Mouse (Mus musculus) cerebellum, postnatal 25 days (tissue): ENCODE measurements around the gene Gm4792.
A peak's percentile ranks its signal among the peaks of the same experiment; 100 is the strongest.

Experiments used
- DNase-seq, 2 experiments: peaks; one replicate each; pipeline ENCODE4 v3.0.0; 2021; ENCODE audit warnings: mixed read lengths in 2 of 2

Gene Gm4792

DNA sequence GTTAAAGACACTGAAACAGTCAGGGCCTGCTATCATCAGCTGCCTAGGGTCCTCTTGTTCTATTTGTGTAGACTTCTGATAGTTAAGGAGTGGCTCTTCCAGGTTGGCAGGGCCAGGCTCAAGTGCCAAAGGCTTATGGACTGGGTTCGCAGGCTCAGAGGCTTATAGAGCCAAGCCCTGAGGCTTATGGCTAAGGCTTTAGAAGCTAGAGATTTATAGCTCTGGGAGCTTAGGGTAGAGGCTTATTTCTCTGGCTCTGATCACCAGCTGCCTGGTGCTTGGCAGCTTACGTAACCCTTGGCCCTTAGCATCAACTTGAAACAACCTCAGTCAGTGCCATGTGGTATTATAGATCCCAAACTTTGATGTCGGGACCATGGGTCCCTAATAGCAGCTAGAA is at the start of gene Gm4792:
TSS of gene Gm4792 (minus strand) at position 233 of the 400 bp plus-strand sequence.
- DNase-seq = no peak

DNA sequence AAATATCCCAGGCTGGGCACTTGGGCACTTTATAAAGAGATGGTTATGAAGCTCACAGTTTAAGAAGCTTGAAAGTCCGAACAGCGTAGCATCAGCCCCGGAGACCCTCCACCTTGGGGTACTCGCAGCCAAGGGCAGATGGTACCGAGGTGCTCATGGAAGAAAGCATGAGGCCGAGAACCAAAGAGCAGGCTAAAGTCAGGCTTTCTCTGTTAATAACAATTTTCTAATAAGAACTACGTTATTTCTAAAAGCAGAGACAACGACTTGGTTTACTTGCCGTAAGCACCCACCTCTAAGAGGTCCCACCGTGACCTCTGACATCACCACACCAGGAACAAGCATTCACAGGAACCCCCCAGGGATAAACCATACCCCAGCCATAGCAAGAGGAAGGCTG is 49.5 kb upstream of the Gm4792 start:
- DNase-seq = no peak

DNA sequence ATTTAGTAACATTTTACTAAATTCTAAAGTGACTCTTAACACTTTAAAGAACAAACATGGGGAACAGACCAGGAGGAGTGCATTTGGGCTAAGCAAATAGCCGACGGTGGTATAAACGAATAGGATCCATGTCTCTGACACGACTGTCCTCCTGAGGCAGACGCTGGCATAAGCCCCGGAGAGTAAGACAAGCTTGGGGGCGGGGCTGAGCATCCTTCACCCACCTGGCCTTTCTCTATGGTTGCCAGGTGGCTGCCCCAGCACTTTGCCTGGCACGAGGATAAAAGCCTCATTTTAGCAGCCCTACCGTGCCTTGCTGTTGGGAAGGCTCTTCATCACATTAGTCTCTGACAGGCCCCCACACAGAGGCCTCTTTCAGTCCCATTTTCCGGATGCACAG is 48.8 kb upstream of the Gm4792 start:
- DNase-seq = peak; percentile 23 to 55

DNA sequence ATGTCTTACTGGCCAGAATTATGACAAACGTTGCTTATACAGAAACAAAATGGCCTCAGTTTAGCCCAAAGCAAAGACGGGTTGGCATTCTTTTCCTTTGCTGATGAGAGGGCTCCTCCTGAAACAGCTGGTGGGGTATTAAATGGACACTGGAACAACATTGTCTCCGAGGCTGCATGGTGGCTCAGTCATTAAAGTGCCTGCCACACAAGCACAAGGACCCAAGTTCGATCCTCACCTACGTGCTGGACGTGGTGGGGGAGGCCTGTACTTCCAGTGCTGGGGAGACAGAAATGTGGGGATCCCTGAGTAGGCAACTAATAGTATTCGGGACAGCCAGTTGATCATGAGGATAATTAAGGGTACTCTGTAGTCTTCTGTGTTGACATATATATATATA is 48.1 kb upstream of the Gm4792 start:
- no peak for DNase-seq

DNA sequence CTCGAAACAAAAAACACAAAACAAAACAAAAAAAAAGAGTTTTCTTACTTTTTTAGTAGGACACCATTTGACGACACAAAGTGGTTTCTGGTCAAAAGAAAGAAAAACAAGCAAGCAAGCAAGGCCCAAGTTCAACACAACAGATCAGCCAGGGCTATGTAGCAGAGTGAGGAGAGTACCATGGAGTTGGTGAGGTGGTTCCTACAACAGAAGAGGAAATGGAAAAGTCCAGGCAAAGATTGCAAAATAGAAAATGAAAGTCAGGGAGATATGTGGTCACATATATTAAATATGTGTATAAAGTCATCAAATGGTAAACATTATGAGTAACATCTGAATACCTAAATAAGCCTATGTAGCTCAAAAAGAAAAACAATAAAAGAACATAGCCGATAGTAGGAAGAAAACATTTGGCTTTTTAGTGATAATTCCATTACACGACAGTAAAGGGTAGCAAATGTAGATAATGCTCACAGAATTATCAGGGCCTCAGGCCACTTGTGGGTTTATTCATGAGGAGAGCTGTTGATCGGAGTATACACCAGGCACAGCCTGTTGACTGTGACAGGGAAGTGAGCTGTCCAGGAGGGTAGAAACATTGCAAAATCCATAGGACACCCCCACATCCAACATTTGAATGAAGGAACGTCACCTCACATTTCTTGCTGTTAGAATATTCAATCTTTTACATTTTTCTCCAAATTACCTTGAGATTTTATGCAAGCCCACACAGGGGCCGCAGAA is 47.2 kb upstream of the Gm4792 start:
- DNase-seq = no peak

DNA sequence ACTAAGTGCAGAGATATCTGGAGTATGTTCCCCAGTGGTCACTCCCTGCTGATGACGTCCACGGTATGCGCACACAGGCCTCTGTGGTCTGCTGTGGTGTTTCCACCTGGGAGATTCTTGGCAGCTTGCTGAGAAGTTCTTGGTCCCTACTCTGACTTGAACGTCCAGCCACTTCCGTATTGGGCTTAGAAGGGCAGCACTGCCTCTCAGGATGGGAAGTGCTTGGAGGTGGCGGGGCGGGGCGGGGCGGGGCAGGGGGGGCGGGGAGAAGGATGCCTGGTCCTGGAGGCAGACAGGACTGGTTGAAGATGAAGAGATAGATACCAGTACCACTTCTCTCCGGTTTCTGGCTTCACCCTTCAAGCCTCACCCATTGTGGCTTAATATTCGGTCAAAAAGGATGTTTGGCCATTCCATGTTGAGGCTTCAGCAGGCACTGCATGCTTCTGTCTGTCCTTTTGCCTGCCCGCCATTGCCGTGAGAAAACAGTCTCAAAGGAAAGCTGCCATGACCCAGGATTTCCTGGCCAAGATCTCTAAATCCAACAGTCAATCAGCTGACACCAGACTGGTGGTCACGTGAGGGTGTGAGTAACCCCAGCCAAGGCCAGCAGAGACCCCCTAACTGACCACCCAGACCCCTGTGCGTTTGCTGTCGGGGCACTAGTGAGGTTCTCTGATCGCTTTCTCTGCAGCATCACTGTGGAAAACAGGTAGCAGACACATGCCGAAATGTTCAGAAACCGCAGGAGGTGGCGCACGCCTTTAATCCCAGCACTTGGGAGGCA is 46.3 kb upstream of the Gm4792 start:
- no peak for DNase-seq

DNA sequence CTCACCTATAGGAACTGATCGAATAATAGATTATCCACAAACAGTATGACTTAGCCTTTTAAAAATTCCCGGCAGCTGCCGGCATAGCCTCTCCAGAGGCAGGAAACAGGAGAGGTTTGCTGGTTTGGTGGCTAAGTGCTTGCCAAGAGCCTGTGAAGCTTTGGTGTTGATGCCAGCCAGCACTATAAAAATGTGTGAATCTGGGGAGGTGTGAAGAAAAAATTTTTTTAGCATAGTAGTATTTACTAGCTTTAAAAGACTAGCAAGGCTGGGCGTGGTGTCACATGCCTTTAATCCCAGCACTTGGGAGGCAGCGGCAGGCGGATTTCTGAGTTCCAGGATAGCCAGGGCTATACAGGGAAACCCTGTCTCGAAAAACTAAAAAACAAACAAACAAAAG is 45.1 kb upstream of the Gm4792 start:
- DNase-seq = no peak

DNA sequence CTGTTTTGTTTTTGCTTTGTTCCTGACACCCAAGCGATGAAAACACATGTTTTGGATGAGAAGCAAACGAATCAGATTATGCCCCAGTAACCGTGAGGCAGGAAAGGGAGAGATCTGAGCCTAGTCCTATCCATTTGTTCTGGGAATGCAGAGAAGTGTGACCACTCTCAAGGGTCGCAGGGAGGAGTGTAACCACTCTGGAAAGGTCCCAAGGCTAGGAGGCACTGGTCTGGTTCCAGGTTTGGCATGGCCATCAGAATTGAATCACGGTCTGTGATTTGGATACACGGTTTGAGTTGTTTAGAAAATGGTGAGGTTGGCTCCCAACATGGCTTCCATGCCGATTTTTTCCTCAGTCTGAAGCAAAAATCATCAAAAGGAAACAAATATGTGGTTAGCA is 43.8 kb upstream of the Gm4792 start:
- DNase-seq = no peak

DNA sequence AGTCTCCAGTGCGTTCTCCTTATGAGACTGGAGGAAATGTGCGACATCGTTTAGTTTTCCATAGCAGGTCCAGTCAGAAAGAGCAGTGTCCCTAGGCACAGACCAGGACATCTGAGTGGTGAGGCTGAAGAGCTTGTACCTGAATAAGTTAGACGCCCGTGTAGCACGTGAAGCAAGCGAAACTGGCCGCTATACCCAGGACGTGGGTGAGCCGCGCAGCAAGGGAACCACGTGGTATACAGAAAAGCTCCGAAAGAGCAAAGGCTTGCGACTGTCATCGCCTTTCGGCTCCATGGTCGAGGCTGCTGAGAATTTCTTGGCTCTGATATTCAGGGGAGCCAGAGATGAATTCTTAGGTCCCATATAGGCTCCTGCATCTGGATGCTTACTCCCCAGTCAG is 43.0 kb upstream of the Gm4792 start:
- DNase-seq = no peak

DNA sequence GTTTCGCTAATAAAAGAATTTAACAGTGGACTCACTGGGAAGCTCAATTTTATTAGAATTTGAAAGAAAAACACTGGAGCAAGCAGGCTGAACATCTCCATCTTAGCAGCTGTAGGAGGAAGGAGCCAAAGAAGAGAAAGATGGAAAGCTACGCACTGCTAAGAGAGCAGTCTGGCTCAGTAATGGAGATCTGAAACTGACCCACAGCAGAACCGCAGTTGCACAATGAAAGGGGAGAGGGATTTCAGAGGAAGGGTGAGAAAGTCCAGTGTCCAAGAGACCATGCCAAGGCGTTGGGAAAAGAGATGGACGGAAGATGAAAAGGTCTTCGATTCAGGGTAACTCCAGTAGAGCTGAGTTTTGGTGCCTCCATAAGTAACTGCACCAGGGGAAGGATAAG is 37.6 kb upstream of the Gm4792 start:
- DNase-seq = no peak

DNA sequence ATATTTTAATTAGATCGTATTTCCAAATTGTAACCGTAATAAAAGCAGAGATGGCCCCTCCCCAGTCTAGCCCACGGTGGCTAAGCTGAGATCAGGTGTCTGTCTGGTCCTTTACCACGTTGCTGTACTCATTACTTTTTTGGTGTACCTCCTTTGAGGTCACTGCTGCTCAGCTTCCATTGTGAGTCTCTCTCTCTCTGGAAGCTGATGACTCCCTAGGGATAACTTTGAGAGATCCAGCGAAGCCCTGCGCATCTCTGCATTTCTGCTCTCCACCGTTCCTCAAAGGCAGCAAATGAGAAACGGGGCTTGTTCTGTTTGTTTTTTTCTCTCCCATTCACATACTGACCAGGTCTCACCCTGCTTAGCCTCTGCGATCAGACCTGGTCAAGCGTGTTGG is 36.5 kb upstream of the Gm4792 start:
- no peak for DNase-seq

DNA sequence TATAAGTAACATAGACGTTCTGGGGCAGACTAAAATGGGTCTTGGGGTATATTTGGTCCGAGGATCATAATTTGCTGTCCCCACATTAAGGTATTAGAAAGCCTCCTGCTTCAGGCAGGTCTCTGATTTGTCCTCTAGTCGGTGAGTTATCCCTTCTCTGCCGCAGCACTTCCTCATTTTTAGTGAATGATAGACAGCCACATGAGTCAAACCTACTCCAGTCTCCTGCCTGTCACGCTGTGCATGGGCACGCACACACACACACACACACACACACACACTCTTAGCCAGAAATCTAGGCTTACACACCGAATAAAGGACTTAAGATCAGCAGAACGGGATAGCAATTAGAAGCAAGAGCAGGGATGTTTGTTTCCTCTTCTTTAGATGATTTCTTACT is 34.8 kb upstream of the Gm4792 start:
- no peak for DNase-seq

DNA sequence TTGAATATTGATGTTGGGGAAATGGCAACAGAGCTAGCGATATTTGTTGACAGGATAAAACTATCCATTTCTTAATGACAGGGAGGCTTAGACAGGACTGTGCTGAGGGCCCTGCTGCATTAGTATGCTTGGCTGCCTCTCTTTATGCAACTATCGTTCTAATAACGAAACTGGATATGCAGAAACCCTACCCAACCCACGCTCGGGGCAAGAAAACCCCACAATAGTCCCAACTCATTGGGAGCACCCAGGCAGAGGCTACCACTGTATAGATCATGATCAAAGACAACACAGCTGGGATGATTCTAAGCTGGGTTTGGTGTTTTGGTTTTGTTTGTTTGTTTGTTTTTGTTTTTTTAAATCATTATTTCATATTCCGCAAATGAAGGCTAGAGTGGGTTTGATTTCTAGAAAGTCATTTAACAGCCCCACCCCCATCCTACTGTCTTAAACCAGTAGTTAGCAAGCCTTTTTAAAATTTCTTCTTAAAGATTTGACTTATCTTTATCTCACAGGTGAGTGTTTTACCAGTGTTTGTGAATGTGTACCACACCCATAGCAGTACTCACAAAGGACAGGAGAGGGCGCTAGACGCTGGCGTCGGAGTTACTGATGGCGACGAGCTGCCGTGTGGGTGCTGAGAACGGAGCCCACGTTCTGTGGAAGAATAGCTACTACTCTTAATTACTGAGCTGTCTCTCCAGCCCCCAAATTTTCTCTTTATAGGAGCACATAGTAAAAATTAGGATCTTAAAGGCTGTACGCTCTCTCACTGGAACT is 34.0 kb upstream of the Gm4792 start:
- DNase-seq = no peak

DNA sequence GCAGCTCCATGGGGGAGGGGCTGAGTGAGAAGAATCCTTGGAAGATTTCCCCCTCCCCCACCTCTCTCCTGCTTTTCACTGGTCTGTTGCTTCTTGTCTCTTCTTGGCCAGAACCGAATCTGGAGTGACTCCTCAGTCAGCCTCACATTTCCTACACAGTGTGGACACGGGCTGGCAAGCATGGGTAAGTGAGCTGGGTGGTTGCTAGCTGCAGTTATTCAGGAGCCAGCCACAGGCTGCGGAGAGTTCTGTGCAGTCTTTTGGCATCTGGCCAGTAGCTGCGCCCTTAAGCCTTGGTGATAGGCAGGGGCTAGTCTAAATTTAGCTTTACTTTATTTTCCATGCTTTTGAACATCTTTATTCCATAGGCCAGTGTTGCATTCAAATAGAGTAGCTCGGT is 31.5 kb upstream of the Gm4792 start:
- peak in 1 of 2 experiments; percentile 44 for DNase-seq

DNA sequence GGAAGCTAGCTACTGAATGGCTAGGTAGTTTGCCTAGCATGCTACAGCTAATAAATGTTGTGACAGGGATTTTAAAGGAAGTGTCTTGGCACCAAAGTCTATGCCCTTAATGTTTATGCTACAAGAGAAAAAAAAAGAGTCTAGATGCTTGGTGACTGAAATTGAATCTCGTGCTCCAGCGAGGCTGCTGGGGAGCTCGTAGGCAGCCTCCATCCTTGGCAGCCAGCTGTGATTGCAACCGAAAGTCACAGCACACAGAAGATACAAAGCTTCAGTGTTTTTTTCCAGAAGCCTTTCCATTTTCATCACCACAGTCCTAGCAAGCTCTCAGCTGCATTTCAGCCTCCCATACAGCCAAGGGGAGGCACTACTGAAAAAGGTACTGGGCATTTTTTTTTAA is 20.1 kb upstream of the Gm4792 start:
- DNase-seq = no peak

DNA sequence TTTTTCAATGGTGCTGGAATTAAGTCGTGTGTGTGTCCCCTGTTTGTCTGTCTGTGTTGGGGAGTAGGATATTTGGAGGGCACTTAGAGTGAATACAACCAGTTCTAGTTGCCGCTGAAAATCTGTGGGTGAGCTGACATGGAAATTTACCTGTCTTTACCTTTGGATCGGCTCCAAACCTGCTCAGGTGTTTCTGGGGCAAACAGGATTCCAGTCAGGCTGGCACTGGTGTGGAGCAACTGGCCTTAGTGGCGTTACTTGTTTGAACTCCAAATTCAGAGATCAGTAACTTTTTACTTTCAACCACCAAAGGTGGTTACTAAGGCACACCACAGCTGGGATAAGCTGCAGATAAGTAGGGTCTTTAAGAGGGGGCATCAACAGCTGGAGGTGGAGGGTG is 14.6 kb upstream of the Gm4792 start:
- DNase-seq = no peak

DNA sequence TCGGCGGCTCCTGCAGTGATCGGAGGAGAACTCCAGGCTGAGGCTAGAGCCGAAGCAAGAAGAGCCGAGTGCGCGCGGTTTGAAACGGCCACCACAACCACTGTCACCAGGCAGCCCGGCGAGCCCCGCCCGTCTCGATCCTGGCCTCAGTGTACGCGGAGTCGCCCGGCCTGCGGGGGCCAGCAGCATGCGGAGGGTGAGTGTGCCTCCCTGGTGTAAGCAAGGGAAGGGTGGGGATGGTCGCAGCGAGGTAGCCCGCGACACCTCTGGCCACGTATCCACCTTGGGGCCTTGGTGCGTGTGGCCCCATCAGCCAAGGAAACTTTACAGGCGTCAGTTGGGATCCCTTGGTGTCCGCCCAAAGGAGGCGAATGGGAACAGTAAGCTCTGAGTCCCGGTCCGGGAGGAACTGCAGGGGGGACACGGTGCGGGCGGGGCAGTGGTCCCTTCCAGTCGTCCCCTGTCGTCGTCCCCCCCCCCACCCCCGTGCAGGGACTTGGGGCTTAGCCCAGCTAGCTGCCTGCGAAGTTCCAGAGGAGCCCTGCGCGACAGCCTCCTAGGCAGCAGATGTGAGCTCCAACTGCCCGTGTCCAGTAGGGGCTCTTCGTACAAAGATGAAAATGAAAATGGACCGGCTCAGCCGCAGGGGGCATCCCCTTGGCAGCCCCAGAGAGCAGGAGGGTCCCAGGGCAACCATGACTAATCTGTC is 13.7 kb upstream of the Gm4792 start:
- peak; percentile 39 to 58 for DNase-seq

DNA sequence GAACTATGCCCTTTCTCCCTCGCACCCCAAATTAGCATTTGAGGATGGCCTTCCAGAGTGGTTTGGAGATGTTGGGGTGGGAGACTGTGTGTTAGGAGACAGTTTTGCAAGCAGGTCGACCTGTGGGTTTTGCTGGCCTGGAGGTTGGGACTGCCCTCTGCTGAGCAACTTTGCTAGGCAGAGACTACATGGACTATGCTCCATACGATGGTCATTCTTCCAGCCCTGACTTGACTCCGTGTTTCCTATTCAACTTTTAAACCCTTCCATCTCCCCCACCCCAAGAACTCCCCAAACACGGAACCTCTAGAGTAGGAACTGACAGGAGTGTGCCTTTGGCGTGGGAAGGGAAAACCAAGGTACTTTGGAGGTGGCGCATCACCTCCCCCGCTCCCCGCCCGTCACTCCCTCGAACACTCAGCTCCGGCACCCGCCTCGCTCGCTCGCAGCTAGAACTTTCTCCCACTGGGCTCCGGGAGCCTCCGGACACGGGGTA is 13.1 kb upstream of the Gm4792 start, which contains the start of gene Tmcc3:
TSS of gene Tmcc3 (plus strand) at position 439 of the 496 bp plus-strand sequence.
- peak; percentile 17 to 27 for DNase-seq

DNA sequence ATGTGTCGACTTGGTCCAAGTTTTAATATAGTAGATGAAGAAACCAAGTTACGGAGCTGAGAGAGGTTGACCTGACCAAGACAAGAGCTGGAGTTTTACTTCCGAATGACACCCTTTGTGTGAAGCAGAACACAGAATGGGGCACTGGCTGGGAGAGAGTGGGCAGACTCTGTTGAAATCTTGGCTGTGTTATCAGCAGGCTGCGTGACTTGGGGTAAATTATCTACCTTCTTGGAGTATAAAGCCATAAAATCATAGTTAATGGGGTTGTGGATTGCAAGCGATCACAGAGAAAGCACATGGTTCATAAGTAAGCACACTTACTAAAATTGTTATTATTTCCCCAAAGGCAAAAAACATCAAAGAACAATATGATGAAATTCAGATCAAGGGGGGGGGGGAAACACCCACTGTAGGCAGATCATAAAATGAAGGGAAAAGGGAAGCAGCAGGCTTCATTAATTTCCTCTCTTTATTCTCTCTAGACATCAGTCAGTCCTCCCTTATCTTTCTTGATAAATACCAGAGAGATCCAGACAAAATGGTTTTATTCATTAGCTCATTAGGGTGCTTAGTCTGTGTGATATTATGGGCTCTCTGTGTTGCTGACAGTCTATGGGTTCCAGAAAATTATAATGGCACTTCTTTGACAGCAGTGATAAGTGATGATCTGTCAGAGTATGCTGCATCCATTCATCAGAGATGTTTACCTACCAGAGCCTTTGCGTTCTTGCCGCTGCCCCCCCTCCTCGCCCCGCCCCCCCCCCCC is 12.2 kb upstream of the Gm4792 start:
- DNase-seq = no peak

DNA sequence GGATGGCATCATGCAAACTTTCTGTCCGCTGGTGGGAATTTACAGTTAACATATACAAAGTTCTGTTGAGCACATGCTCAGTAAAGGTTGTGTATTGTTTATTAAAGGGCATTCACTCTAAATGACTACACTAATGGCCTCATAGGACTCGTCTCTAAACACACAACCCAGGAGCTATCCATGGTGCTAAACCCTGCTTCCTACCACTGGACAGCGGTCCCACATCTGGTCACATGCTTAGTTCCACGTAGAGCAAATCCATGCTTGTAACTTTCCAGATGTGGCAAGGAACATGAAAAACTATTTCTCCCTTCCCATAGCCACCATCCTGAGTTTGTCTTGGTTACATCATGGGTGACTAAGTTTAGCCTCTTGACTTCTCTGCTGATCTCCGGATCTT is 7.0 kb upstream of the Gm4792 start:
- no peak for DNase-seq

DNA sequence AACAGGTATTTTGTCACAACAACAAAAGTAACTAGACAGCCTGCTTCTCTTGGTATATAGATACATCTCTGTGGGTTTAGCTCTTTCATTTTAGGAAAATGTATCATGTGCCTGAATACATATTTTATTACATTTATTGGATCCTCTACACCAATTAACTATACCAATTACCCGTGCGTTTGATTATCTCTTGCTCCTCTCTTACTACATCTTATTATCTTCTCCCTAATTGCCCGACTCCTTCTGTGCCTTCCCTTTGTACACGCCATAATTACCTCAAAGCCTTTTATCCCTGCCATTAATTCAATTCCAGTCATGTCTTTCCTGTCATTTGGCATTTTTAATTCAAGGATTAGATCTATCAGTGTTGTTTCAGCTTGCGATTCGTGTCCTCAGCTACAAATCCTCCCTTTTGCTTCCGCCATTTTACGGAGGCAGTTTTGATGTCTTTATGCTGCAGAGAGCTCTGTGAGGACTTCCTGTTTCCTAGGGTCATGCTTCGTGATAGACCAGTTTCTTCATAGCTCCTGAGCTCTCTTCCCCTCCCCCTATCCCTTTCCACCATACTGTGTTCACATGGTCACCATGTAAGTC is 5.7 kb upstream of the Gm4792 start:
- DNase-seq = no peak

DNA sequence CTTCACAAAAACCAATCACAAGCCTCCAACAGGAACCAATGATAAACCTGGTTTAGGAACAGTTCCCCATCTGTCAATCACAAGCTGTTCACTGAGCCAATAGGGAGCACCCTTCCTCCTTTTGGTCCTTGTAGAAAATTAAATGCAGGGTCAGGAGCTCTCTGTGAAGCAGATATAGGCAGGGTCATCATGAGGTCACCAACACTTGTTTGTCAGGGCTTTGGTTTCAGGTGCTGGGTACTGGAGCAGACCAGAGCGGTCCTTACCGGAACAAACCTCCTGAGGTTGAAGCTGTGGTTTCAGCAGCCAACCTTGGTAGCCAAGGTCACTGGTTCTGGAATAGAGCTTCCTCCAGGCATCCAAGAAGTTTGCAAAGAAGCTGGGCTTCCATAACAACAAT is 798 bp upstream of the Gm4792 start:
- DNase-seq = no peak
